8 mouse cellular contexts compared by ENCODE assay signal in genomic region chr12:49373821-49374605, GRCm38 (mm10). TPM values are rescaled to one million over a fixed set of nuclear protein-coding genes. Genes with fewer than 3 reads are reported as not detected.
DNase-seq lines count a peak whose midpoint lies in the region; ATAC-seq lines count a peak whose summit lies in the region.

No protein-coding gene starts in this region.

- H3K4me1 ChIP-seq in liver, embryonic 11.5 days (replicated peaks; ENCODE audit: control insufficient read depth, insufficient read depth, low read length) = no peaks in the 10 kb centered on the region
- no peaks in the 10 kb centered on the region for H3K4me1 ChIP-seq in embryonic facial prominence, embryonic 13.5 days
- peaks cover 4% of the 10 kb centered on the region; the same call in 1 of the 2 replicates for H3K4me1 ChIP-seq in intestine, embryonic 16.5 days (ENCODE audit: control insufficient read depth, insufficient read depth, low read length)
- no peaks in the 10 kb centered on the region for H3K4me1 ChIP-seq in neural tube, embryonic 14.5 days (ENCODE audit: control insufficient read depth, insufficient read depth, low read length)

- H3K4me2 ChIP-seq in liver, embryonic 11.5 days = peak overlapping the region; percentile 33
- peak overlapping the region; percentile 57 for H3K4me2 ChIP-seq in embryonic facial prominence, embryonic 13.5 days
- H3K4me2 ChIP-seq in intestine, embryonic 16.5 days (ENCODE audit: low read depth, low read length) = peak overlapping the region; percentile 32
- 0 out of 2 replicates have a peak overlapping the region, but pooled peaks have one; percentile 11 for H3K4me2 ChIP-seq in neural tube, embryonic 14.5 days (ENCODE audit: low read depth, low read length)

- no peak for ATAC-seq in liver, embryonic 11.5 days (replicated peaks; ENCODE audit: low FRiP score)
- no peak for ATAC-seq in embryonic facial prominence, embryonic 13.5 days (ENCODE audit: insufficient number of reproducible peaks, insufficient read depth, low FRiP score, low TSS enrichment, low read depth)
- ATAC-seq in intestine, embryonic 16.5 days = no peak
- ATAC-seq in neural tube, embryonic 14.5 days (ENCODE audit: low read depth) = 0 out of 2 replicates have a peak, but pooled peaks have one; percentile 13

- no peak overlapping the region for H3K27ac ChIP-seq in liver, embryonic 11.5 days (ENCODE audit: low read depth, low read length)
- no peak overlapping the region for H3K27ac ChIP-seq in embryonic facial prominence, embryonic 13.5 days
- no peak overlapping the region for H3K27ac ChIP-seq in intestine, embryonic 16.5 days (ENCODE audit: low read length)
- H3K27ac ChIP-seq in neural tube, embryonic 14.5 days (ENCODE audit: low read depth, low read length) = no peak overlapping the region

- no peaks in the 10 kb centered on the region for H3K9me3 ChIP-seq in liver, embryonic 11.5 days (ENCODE audit: control insufficient read depth, low read length)
- H3K9me3 ChIP-seq in embryonic facial prominence, embryonic 13.5 days = no peaks in the 10 kb centered on the region
- no peaks in the 10 kb centered on the region for H3K9me3 ChIP-seq in intestine, embryonic 16.5 days (ENCODE audit: control insufficient read depth, low read length)
- no peaks in the 10 kb centered on the region for H3K9me3 ChIP-seq in neural tube, embryonic 14.5 days (ENCODE audit: control insufficient read depth, low read length)

- H3K9ac ChIP-seq in liver, embryonic 11.5 days (ENCODE audit: low read depth, low read length) = no peak overlapping the region
- H3K9ac ChIP-seq in embryonic facial prominence, embryonic 13.5 days = no peak overlapping the region
- no peak overlapping the region for H3K9ac ChIP-seq in intestine, embryonic 16.5 days (ENCODE audit: low read depth, low read length)
- H3K9ac ChIP-seq in neural tube, embryonic 14.5 days (replicated peaks; ENCODE audit: low read depth, low read length) = no peak overlapping the region

- DNase-seq in liver, embryonic 11.5 days (ENCODE audit: low spot score) = no peak
- DNase-seq in liver = no peak
- DNase-seq in adrenal gland, adult 8-10 months = no peak
- DNase-seq in B cell, adult 2 months = no peak
- no peak for DNase-seq in thymus, postnatal 14 days

- peak overlapping the region; percentile 20; the same call in 1 of the 2 replicates for H3K4me3 ChIP-seq in liver, embryonic 11.5 days (ENCODE audit: low read depth, low read length)
- peak overlapping the region; percentile 32 for H3K4me3 ChIP-seq in embryonic facial prominence, embryonic 13.5 days
- H3K4me3 ChIP-seq in intestine, embryonic 16.5 days (ENCODE audit: low read length) = peak overlapping the region; percentile 8
- H3K4me3 ChIP-seq in neural tube, embryonic 14.5 days (ENCODE audit: low read depth, low read length) = 0 out of 2 replicates have a peak overlapping the region, but pooled peaks have one; percentile 7

- peaks cover 63% of the 10 kb centered on the region for H3K27me3 ChIP-seq in liver, embryonic 11.5 days (replicated peaks; ENCODE audit: control insufficient read depth, insufficient read depth, low read length)
- peaks cover 84% of the 10 kb centered on the region for H3K27me3 ChIP-seq in embryonic facial prominence, embryonic 13.5 days
- peaks cover 64% of the 10 kb centered on the region for H3K27me3 ChIP-seq in intestine, embryonic 16.5 days (replicated peaks; ENCODE audit: control insufficient read depth, insufficient read depth, low read length)
- H3K27me3 ChIP-seq in neural tube, embryonic 14.5 days (ENCODE audit: control insufficient read depth, insufficient read depth, low read length) = peaks cover 52% of the 10 kb centered on the region

- H3K36me3 ChIP-seq in liver, embryonic 11.5 days (ENCODE audit: control insufficient read depth, insufficient read depth, low read length) = no peaks in the 10 kb centered on the region
- H3K36me3 ChIP-seq in embryonic facial prominence, embryonic 13.5 days = no peaks in the 10 kb centered on the region
- no peaks in the 10 kb centered on the region for H3K36me3 ChIP-seq in intestine, embryonic 16.5 days (ENCODE audit: control insufficient read depth, insufficient read depth, low read length)
- no peaks in the 10 kb centered on the region for H3K36me3 ChIP-seq in neural tube, embryonic 14.5 days (ENCODE audit: control insufficient read depth, insufficient read depth, low read length)

- WGBS in liver, embryonic 11.5 days = under 1% methylated on average over 24 of the region's 24 CpGs
- WGBS in embryonic facial prominence, embryonic 13.5 days = 2% methylated on average over 24 of the region's 24 CpGs
- WGBS in intestine, embryonic 16.5 days = 2% methylated on average over 24 of the region's 24 CpGs
- WGBS in neural tube, embryonic 14.5 days = under 1% methylated on average over 24 of the region's 24 CpGs

RNA-seq across cellular contexts. Expression of gene Foxg1, which starts 8.4 kb away (rescaled TPM):
- 0.74 and 0.75 TPM in 2 replicates for polyA plus RNA-seq in liver, embryonic 11.5 days (2014; fragmentation: Nextera tagmentation; extraction: Ambion mirVana)
- 0.86 and 0.94 TPM in 2 replicates for polyA plus RNA-seq in embryonic facial prominence, embryonic 13.5 days (2015; fragmentation: Nextera tagmentation; extraction: Ambion mirVana)
- polyA plus RNA-seq in intestine, embryonic 16.5 days (2015; fragmentation: Nextera tagmentation; extraction: Ambion mirVana) = not detected in 2 replicates
- not detected in 2 replicates for polyA plus RNA-seq in neural tube, embryonic 14.5 days (2014; fragmentation: Nextera tagmentation; extraction: Ambion mirVana)
- total RNA-seq in adrenal gland, adult 8-10 months (2022) = not detected

RNA-seq across cellular contexts. Expression of gene Gm43517, which starts 11.0 kb away (rescaled TPM):
- polyA plus RNA-seq in liver, embryonic 11.5 days (2014; fragmentation: Nextera tagmentation; extraction: Ambion mirVana) = 0.09 TPM in 1 of 2 replicates, not detected in the other
- not detected in 2 replicates for polyA plus RNA-seq in embryonic facial prominence, embryonic 13.5 days (2015; fragmentation: Nextera tagmentation; extraction: Ambion mirVana)
- polyA plus RNA-seq in intestine, embryonic 16.5 days (2015; fragmentation: Nextera tagmentation; extraction: Ambion mirVana) = not detected in 2 replicates
- polyA plus RNA-seq in neural tube, embryonic 14.5 days (2014; fragmentation: Nextera tagmentation; extraction: Ambion mirVana) = not detected in 2 replicates
- total RNA-seq in adrenal gland, adult 8-10 months (2022) = not detected
